Mouse (Mus musculus) frontal cortex, postnatal 25 days (tissue): Measurements from ENCODE around the gene Fhit.
"Not testable (repeated sequence)": the region's sequence is repeated elsewhere in the genome, so short reads cannot be mapped to it uniquely, and the experiment has no call there.

Experiments
- DNase-seq, 2 experiments: peaks; one replicate each; pipeline ENCODE4 v3.0.0; 2022; ENCODE audit warnings: low spot score in 2 of 2

Fhit gene

DNA sequence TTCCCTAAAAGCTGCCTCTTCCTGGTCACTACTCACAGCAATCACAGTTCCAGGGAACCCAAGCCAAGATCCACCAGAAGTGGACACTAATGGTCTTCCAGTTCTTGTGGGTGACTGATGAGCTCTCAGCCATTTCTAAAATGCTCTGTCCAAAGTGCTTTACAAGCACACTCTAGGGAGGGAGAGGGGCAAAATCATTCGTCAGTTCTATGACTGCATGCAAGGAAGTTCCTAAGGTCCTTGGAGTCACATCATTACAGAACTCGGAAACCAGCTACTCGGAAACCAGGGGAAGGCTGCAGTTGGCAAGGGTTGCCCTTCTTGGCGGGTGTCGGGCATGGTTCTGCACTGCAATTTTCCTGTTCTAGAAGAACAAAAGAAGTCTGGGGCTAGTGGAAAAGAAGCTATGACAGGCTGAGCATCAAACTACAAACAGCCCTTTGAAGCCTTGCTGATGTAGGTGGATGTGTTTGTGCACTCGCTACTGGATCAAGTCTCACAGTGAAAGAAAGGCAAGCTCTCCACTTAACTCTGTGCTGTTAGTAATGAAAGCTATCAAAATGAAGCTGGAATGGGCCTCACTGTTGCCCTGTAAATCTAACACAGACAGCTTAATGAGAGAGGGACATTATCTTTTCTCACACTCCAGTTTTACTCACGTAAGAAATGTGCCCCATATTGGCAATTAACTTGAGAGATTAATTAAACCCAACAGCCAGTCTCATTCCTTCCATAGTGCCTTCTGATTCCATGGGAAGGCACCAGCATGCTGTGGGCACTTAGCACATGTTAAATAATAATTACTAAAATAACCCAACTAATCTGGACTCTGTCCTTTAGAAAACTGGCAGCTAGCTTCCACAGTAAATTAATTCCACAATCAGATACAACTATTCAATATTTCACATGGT lies 243.7 kb downstream of the Fhit start:
- DNase-seq, result no peak

DNA sequence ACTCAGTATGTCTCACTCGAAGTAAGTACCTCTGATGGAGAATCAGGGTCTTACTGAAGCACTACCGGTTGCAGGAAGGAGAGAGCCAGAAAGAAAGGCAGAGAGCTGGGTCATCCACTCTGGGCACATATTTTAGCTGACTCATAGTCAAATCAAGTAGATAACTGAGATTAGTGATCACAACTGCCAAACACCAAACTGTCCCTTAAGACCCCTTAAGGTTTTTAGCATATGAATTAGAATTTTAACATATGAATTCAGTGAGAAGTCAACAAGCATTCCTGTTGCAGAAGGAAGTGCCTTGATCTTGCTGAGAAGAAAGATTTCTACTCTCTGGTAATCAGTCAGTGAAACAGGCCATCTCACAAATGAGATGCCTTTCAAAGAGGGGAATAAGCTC lies 253.8 kb downstream of the Fhit start:
- no peak for DNase-seq

DNA sequence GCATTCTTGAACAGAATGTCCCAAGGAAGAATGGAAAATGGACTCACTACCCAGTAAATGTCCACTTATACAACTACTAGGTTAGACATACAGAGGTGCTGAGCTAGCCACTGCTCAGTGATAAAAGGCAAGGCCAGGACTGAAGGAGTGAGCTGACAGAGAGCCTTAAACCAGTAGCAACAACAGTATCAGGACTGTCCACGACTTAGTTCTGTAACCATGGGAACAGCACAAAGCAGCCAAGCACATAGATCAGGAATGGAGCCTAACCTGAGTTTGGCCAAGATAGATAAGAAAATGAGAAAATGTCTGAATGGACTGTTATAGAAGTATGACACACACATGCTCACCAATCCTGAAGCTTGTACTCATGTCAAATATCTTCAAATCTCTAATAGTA lies 279.1 kb downstream of the Fhit start:
- no peak for DNase-seq

DNA sequence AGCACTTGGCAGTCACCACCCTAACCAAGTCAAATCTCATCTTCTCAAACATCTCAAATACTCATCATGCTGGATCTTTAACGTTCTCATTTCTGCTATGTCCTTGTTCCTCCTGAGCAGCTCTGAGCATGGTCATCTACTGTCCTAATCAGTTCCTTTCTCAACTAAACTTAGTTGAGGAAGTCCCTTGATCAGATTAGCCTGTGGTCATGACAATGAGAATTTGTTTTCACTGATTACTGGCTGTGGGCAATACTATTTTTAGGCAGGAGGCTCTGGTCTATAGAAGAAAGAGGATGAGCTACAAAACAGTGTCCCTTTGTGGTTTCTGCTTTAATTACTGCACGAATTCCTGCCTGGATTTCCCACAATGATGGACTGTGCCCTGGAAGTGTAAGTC lies 281.1 kb downstream of the Fhit start:
- DNase-seq, result no peak

DNA sequence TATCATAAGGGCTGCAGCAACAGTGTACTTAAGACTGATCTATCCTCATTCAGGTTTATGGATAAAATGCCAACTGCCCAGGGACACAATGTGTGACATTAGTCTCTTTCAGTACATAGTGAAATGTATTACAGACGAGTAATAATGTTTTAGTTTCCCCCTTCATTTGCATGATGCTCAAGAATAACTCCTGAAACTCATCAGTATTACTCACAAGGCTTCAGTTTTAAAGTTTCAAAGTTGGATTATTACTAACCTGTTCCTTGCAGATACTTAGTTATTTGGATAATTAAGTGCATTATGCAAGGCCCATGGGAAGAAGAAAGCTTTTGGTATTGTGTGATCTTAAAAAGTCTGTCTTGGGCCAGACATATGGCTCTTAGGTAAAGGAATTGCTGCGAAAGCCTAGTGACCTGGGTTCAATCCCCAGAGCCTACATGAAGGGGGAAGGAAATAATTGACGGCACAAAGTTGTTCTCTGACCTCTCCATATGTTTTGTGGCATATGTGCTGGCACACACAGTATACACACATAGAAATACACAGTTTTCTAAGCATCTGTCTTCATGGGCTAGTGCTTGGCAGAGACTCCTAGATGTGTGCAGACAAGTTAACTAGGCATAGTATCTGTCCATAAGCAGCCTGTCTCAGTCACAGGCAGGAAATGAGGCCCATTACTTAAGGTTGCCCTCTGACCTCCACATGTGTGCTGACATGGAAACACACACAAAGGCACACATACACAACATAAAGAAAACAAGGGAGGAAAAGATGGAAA lies 287.1 kb downstream of the Fhit start:
- DNase-seq, result no peak

DNA sequence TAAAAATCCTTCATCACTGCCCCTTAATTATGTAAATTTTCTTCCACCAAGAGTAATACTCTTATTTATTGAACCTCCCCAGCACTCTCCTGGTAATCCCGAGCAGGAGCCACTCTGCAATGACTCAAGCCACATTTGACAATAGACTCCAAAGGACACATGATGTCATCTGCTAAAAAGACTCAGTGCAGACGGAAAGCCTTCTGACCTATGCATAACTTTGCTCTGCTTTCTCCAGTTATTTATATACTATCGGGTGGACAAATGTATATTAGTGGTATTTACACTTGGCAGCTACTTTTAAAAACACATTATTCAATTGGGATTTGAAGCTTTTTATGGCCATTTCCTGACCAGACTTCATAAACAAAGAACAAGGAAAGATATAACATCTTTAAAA lies 304.2 kb downstream of the Fhit start:
- DNase-seq, result no peak

DNA sequence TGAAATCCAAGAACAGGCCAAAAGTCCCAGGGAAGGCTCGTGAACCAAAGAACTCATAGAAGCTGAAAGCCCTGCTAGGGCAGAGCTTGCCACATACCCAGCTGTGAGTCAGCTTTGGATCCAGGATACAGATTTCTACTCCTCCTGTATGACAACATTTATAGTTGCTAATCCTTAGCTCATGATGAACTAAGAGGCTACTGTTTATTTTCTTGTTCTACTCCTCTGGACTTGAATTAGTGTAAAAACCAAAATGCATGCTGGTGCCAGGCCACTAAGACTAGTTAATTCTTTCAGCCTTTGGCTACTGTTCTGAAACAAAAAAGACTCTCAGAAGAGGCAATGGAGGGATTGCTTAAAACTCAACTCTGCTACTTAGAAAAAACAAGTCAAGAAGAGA lies 309.9 kb downstream of the Fhit start:
- no peak for DNase-seq

DNA sequence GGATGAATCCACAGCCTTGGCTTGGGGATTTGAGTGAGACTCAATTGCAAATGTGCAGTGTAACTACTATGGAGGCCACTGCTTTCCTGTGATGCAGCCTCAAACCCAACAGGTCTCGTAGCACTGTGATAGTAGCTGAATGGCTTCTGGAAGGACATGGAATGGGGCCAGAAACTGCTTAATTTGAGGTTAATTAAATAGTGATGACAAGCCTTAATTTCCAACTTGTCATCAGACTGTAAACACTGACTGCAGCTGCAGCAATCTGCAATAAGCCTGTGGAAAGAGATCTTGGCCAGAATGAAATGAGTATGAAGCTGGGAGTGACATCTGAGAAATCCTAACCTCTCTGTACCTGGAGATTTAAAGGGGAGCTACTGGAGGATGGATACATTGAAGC lies 325.8 kb downstream of the Fhit start:
- DNase-seq, result no peak

DNA sequence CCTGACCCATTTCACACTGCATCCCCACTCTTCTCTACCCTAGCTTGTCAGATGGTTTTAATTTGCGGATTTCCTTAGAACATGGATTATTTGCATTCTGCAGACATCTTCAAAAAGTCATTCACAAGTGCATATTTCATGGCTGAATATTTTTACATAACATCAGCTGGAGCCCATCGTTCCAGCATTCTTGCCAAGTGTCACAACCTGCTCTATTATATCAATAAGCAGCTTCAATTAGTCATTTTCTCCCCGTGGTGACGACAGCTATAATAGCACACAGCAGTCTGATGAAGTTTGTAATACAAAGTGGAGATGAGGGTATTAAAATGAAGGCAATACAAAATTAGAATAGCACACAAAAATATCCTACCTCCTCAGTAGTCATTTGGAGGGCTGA lies 337.0 kb downstream of the Fhit start:
- no peak for DNase-seq

DNA sequence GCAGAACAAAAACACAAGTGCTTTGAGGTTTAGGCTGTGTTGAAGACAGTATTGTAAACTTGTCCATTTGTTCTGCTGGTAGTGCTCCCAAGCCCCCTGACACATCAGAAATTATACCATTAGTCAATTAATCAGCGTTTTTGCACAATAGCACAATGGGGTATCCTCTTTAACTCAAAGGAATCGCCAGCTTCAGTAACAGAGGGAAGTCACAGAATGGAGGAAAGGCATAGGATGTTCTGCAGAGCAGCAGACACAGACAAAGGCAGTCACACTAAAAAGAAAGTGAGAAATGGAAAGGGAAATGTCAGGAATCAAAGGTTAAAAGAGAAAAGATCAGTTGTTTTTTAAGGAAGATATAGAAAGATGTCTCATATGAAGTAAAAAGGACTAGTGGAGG lies 348.3 kb downstream of the Fhit start:
- no peak for DNase-seq

DNA sequence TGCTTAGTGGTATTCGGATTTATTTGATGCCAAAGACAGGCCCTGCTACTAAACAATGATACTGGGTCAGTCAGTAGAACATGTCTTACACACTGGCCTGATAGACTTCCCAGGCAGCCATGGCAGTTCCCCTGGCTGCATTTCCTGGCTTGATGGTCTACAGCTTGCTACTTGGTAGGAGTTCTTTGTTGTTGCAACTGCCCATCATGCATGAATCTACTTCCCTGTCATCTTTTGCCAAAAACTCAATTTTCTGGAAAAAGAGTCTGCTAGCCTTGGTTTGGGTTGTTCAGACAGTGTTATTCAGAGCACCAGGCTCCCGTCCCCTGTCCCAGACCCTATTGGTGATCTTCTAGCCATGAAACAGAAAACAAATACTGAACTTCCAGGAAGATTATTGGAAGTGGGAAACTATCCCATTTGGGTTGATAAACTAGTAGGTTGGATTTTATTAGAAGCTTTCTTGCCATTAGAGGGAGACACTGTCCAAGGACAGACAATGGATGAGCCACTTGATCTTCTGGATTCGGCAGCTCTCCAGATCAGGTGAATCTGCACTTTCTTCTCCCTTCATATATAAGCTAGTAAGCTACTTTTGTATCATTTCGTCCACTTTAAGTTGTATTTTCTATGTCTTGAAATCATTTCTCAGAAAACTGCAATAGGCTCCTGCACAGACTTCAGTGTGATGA lies 363.2 kb downstream of the Fhit start:
- no peak for DNase-seq

DNA sequence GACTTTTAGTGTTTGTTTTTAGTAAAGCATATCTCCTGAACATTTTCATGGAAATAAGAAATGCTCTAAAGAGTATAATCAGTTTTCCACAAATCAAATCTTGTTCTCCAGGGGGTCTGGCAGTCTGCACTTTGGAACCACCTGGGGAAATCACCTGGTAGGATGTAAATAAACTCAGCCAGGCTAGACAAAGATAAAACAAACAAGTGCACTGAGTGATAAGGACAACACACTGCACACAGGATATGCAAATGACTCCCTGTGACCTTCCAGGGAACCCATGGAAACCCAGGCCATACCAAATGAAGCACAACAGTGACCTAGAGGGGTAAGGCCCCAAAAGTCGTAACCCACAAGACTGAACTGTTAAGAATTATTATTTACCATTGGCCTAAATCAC lies 364.2 kb downstream of the Fhit start:
- no peak for DNase-seq

DNA sequence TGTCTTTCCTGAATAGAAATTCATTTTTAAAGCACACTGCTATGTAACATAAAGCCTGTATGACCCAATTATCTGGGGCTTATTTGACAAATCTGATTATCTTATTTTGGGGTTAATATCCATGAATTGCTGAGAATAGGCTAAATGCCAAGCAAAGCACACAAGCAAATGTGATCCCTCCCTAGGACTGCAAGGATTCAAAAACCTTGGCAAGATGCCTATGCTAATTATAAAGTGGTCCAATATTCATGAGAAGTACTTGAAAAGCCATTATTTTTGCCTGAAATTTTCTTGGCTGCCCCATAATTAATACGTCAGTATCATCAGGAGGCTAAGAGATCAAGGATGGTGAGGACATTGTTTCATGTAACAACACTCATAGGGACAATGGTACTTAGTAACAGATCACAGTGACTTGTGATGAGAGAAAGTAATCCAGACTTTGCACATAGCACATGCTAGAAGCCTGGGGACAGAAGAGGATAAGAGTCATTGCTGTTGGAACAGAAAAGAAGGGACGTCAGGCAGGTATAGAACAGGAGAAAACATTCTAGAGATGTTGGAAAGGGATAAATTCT lies 366.2 kb downstream of the Fhit start:
- no peak for DNase-seq

DNA sequence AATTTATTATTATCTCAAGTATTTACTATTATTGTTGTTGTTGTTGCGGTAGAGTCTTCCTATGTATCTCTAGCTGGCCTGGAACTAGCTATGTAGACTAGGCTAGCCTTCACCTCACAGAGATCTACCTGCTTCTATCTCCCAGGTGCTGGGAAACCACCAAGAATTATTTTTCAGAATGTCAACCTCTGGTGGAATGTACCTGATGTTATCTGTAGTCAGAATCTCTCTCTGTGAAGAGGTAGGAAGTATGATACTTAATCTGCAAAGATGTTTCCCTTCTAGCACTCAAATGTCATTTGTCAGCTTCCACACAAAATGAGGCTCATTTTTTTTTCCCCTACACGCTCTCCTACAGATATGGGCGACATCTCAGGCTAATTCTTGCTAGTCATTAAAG lies 377.9 kb downstream of the Fhit start:
- no peak for DNase-seq

DNA sequence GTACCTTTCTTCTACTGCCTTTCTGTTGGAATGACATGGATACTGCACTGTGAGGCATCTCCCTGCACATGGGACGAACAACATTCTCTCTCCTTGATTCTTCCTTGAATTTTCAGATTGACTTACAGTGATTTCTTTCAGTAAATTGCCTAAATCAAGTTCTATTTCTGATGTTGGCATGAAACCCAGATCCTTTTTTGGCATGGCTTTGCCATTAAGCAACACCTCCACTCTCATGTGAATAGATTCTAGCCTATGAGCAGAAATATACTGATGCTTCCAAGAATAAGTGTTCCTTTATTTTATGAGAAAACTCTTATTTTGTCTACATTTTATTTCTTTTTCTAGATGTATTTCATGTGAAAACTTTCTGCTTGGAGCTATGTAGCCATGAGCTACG lies 383.1 kb downstream of the Fhit start:
- no peak for DNase-seq

DNA sequence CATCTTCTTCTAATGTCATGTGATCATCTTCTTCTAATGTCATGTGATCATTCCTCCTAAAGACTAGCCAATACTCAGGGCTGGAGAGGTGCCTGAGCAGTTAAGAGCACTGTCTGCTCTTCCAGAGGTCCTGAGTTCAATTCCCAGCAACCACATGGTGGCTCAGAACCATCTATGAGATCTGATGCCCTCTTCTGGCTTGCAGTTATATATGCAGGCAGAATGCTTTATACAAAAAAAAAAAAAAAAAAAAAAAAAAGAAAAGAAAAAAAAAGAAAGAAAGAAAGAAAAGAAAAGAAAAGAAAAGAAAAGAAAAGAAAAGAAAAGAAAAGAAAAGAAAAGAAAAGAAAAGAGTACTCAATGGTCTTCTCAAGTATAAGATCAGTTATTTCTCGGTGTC lies 407.0 kb downstream of the Fhit start:
- DNase-seq, result not testable (repeated sequence)

DNA sequence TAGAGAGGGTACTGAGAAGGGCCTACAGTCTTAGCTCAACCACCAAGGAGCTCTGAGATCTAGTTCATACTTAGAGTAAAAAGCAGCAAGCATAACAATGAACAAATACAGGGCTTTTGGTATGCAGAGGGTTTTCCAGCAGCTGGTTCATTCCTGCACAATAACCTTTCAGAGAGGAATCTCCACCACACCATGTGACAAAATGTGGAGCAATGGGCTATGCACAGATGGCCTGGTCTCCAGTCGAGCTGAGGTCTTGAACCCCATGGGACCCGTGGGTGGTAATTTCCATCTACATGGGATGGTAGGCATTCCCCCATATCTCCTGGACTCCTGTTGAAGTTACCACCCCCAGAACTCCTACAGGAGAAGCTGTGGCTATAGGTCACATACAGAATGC lies 423.8 kb downstream of the Fhit start:
- DNase-seq, result no peak

DNA sequence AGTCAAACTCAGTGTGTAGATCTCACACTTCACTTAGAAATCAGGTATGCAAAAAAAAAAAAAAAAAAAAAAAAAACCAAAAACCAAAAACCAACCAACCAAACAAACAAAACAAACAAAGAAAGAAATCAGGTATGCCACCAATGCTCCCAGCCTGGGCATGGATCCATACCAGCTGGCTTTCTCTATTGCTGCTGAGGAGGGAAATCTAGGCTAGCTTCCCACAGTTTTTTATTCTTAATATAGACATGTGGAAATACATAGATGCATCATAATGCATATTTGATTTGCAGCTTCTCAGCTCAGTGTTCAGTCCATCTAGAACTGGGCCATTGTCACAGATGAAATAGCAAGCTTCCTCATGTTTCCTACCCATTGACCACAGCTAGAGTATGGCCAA lies 439.3 kb downstream of the Fhit start:
- peak in 1 of 2 experiments; percentile 10 for DNase-seq

DNA sequence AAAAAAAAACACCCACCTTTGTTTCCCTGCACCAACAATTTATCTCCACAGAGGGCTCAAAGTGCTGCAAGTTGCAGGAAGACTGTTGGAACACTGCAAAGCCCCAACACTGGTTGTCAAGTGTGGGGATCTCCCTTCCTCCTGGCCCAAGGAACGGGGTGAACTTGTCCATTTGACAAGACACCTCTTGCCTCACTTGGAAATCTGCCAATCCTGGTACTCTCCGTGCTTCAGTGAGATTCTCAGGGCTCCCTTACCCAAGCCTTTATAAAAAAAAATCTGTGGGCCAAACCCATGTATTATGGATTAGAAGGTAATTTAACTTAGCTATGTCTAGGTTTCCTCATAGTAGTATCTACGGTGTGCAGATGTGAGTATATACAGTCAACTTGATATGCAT lies 448.9 kb downstream of the Fhit start:
- no peak for DNase-seq

DNA sequence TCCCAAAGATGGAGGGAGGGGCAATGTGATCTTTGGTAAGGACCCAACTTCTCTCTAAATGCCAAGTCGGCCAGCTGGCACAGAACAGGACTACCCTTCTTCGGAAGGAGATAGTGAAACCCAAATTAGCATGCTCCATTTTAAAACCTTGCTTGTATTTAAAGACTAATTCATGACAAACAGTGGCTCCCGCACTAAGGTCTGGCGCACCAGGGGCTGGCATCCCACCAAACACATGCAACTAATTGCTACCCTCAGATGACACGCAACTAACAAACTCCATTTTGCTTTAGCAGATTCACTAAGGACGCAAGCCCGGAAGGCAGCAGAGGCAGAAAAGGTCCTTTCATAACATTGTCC lies 449.3 kb downstream of the Fhit start:
- peak; percentile 4 to 25 for DNase-seq

DNA sequence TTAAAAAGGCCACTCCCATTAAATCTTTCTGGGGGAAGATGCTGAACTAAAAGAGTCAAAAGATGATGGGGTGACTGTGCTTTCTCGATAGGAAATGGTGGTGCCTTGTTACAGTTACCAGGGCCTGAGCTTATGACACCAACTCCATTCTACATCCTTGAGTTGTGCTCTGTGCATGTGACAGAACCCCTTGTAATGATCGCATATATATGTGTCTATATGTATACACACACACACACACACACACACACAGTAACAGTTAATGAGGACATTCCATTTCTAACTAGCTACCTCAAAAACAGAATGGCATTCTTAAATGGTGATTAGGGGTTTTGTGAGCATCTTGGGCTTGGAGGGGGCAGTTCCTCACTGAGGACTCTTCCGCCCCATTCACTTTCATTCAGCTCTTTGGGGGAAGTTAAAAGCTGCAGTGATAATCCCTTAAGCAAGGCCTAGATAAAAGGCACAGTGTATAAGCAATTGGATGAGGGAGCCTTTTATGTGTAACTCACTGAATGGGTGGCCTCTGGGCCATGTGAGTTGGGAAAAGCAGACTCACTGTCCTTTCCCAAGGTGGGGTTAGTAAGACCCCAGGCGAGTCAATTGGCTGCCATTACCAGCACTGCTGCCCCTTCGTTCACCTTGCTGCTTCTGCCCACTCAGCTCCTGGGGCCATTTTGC lies 449.9 kb downstream of the Fhit start:
- no peak for DNase-seq
